Mouse (Mus musculus) mouse trophoblast stem cell (cell line): ENCODE data around the gene Sema4d.

ENCODE experiments used
- in situ Hi-C, 2 experiments: fragments of 300-500 bp; cut with MseI, MboI; formaldehyde crosslinking; loops; 2 replicates in 1 of 2; 3 replicates in 1 of 2; pipeline ENCODE4 v1.15.1; 2025

Gene Sema4d

GRCm38 (mm10) chr13:51815865-51816504, 22.4 kb upstream of the Sema4d start:
- in situ Hi-C loops: no loop called here

GRCm38 (mm10) chr13:51814646-51815045, 21.1 kb upstream of the Sema4d start:
- in situ Hi-C loops: no loop called here

GRCm38 (mm10) chr13:51813621-51814615, 20.4 kb upstream of the Sema4d start:
- in situ Hi-C loops: no loop called here

GRCm38 (mm10) chr13:51808141-51808540, 14.6 kb upstream of the Sema4d start:
- in situ Hi-C loops: no loop called here

- in situ Hi-C loops: no loop called here
Observed at GRCm38 (mm10) chr13:51806220-51806619, 12.7 kb upstream of the Sema4d start.

GRCm38 (mm10) chr13:51805634-51806033, 12.1 kb upstream of the Sema4d start:
- in situ Hi-C loops: no loop called here

- in situ Hi-C loops: no loop called here
Observed at GRCm38 (mm10) chr13:51800921-51801320, 7.4 kb upstream of the Sema4d start.

GRCm38 (mm10) chr13:51799735-51800522, 6.4 kb upstream of the Sema4d start:
- in situ Hi-C loops: no loop called here

GRCm38 (mm10) chr13:51797899-51798746, 4.6 kb upstream of the Sema4d start:
- in situ Hi-C loops: no loop called here

GRCm38 (mm10) chr13:51793948-51794347, 401 bp upstream of the Sema4d start:
- in situ Hi-C loops: no loop called here

- in situ Hi-C loops: no loop called here
Observed at GRCm38 (mm10) chr13:51792729-51793424, 670 bp downstream of the Sema4d start.

GRCm38 (mm10) chr13:51792135-51792573, 1.4 kb downstream of the Sema4d start:
- in situ Hi-C loops: no loop called here

GRCm38 (mm10) chr13:51791604-51792003, 1.9 kb downstream of the Sema4d start:
- in situ Hi-C loops: no loop called here

- in situ Hi-C loops: no loop called here
Observed at GRCm38 (mm10) chr13:51790793-51791192, 2.8 kb downstream of the Sema4d start.

- in situ Hi-C loops: no loop called here
Observed at GRCm38 (mm10) chr13:51787858-51788257, 5.7 kb downstream of the Sema4d start.

- in situ Hi-C loops: no loop called here
Observed at GRCm38 (mm10) chr13:51786616-51787015, 6.9 kb downstream of the Sema4d start.

GRCm38 (mm10) chr13:51784476-51784875, 9.1 kb downstream of the Sema4d start:
- in situ Hi-C loops: no loop called here

- in situ Hi-C loops: no loop called here
Observed at GRCm38 (mm10) chr13:51783857-51784256, 9.7 kb downstream of the Sema4d start.

- in situ Hi-C loops: no loop called here
Observed at GRCm38 (mm10) chr13:51780509-51781155, 12.9 kb downstream of the Sema4d start.
